Mouse (Mus musculus): ENCODE results near the gene Cnih1. TPM values are rescaled to one million over a fixed set of nuclear protein-coding genes. Genes with fewer than 3 reads are reported as not detected.
"Not testable (repeated sequence)": the region's sequence is repeated elsewhere in the genome, so short reads cannot be mapped to it uniquely, and the experiment has no call there.

Cnih1 gene
- polyA plus RNA-seq, 1 experiment from 2014 or later = 190 TPM

GRCm38 (mm10) chr14:46754371-46754770 lies 33.8 kb downstream of the Cnih1 start:
- not testable (repeated sequence) for H3K4me3 ChIP-seq; H3K36me3 ChIP-seq; H3K9ac ChIP-seq; ATAC-seq (ENCODE audit: low FRiP score); H3K27me3 ChIP-seq; H3K4me1 ChIP-seq (replicated peaks); H3K9me3 ChIP-seq; H3K27ac ChIP-seq; H3K4me2 ChIP-seq
- 66% methylated on average over 10 of the region's 10 CpGs for WGBS

DNA sequence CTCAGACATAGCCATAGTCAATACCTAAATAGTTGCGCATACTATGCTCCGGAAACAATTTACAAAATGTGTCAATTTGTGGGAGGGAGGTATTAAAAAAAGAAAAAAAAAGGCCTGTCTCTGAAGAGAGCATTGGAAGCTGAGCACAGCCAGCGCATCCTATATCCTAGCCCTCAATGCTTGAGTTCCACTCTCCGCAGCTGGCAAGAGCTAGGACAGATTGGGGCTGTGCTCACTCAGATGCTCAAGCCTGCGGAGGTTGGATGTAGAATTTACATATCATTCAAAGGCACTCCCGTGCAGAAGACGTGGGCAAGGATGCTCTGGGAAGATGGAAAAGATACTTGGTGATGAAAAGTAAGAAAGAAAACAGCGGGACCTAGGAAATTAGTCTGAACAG lies 42.8 kb downstream of the Cnih1 start:
- no peaks in the 10 kb centered on the region for H3K36me3 ChIP-seq
- no peak overlapping the region for H3K9ac ChIP-seq
- no peaks in the 10 kb centered on the region for H3K4me1 ChIP-seq (replicated peaks)
- WGBS = 92% methylated on average over 8 of the region's 8 CpGs
- no peak overlapping the region for H3K27ac ChIP-seq
- no peak for ATAC-seq (ENCODE audit: low FRiP score)
- no peak overlapping the region for H3K4me3 ChIP-seq
- no peaks in the 10 kb centered on the region for H3K27me3 ChIP-seq
- no peaks in the 10 kb centered on the region for H3K9me3 ChIP-seq
- H3K4me2 ChIP-seq = no peak overlapping the region

GRCm38 (mm10) chr14:46742674-46743073 lies 45.5 kb downstream of the Cnih1 start:
- Histone ChIP-seq H3K27me3 (no peaks in the 10 kb centered on the region), H3K4me3 (no peak overlapping the region), H3K9ac (no peak overlapping the region), H3K27ac (no peak overlapping the region), H3K4me2 (no peak overlapping the region), H3K36me3 (no peaks in the 10 kb centered on the region), H3K9me3 (no peaks in the 10 kb centered on the region), H3K4me1 (replicated peaks) (no peaks in the 10 kb centered on the region)
- ATAC-seq (ENCODE audit: low FRiP score) = no peak
- WGBS = 98% methylated on average over 2 of the region's 2 CpGs

DNA sequence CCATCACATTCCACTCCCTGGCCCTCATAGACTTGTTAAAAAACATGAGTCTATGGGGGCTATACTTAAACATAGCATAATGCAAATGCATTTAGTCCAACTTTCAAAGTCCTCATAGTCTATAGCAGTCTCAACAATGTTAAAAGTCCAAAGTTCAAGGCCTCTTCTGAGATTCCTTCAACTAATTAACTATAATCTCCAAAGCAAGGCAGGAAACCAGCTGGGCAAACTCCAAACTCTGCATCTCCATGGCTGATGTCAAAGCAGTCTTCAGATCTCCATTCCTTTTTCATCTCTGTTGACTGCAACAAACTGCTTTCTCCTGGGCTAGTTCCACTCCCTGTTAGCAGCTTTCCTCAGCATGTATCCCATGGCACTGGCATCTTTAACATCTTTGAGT lies 50.9 kb downstream of the Cnih1 start:
- H3K4me3 ChIP-seq; ATAC-seq (ENCODE audit: low FRiP score); H3K36me3 ChIP-seq; H3K9ac ChIP-seq; H3K27ac ChIP-seq; H3K27me3 ChIP-seq; H3K4me1 ChIP-seq (replicated peaks); H3K4me2 ChIP-seq; H3K9me3 ChIP-seq: not testable (repeated sequence)

DNA sequence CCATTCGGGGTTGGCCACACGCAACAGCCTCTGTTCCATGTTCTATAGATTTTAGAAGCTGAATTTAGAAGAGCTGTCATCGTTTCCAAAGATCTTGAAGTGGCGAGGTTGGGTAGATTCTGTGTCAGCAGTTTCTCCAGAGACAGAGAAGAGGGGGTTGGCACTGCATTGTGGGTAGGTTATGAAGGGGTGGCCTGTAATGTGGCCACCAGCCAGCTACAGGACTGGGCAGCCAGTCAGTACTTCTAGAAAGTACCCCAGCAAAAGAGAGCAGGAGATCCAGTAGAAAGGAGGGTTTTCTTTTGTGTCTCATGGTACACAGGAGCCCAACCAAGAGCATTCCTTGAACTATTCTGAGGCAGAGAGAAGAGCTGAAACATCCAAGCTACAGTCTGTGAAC lies 51.8 kb downstream of the Cnih1 start:
- no peaks in the 10 kb centered on the region for H3K9me3 ChIP-seq
- WGBS = 91% methylated on average over 4 of the region's 4 CpGs
- no peak overlapping the region for H3K4me2 ChIP-seq
- H3K4me3 ChIP-seq = no peak overlapping the region
- no peak overlapping the region for H3K27ac ChIP-seq
- no peaks in the 10 kb centered on the region for H3K4me1 ChIP-seq (replicated peaks)
- no peaks in the 10 kb centered on the region for H3K27me3 ChIP-seq
- no peak for ATAC-seq (ENCODE audit: low FRiP score)
- H3K9ac ChIP-seq = no peak overlapping the region
- no peaks in the 10 kb centered on the region for H3K36me3 ChIP-seq

DNA sequence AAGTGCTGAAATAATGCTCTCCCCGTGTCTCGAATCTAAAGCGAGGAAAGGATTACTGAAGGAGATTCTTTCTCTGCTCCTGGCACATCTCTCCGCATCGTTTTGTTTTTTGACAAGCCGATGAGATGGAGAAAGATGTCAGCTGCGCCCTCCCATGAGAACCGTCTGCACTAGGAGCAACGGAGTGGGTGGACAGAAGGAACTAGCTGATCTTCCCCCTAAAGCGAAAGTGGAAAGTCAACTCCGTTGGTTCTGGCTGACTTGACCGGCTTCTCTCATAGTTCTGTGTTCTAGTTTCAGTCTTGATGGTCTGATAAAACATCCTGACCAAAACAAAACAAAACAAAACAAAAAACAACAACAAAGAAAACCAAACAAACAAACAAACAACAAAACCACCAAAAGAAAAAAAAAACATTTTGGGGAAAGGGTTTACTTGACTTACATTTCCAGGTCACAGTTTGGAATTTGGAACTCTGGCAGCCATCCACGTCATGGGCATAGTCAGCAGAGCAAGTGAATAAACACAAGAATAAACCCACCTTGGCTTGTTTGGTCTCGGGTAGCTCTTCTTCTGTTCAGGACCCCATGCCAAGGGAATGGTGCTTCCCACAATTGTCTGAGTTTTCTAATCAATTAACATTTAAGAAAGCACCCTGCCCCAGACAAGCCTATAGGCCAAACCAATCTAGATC lies 53.3 kb downstream of the Cnih1 start:
- H3K4me3 ChIP-seq = no peak overlapping the region
- H3K27ac ChIP-seq = no peak overlapping the region
- no peaks in the 10 kb centered on the region for H3K36me3 ChIP-seq
- no peak overlapping the region for H3K4me2 ChIP-seq
- WGBS = 87% methylated on average over 14 of the region's 14 CpGs
- no peak for ATAC-seq (ENCODE audit: low FRiP score)
- no peaks in the 10 kb centered on the region for H3K9me3 ChIP-seq
- H3K27me3 ChIP-seq = no peaks in the 10 kb centered on the region
- H3K4me1 ChIP-seq (replicated peaks) = no peaks in the 10 kb centered on the region
- no peak overlapping the region for H3K9ac ChIP-seq

GRCm38 (mm10) chr14:46734262-46734661 lies 53.9 kb downstream of the Cnih1 start:
- H3K36me3 ChIP-seq = no peaks in the 10 kb centered on the region
- no peak for ATAC-seq (ENCODE audit: low FRiP score)
- H3K9me3 ChIP-seq = no peaks in the 10 kb centered on the region
- no peak overlapping the region for H3K4me3 ChIP-seq
- H3K27ac ChIP-seq = no peak overlapping the region
- no peaks in the 10 kb centered on the region for H3K27me3 ChIP-seq
- no peak overlapping the region for H3K4me2 ChIP-seq
- H3K9ac ChIP-seq = no peak overlapping the region
- WGBS = 88% methylated on average over 5 of the region's 5 CpGs
- no peaks in the 10 kb centered on the region for H3K4me1 ChIP-seq (replicated peaks)

DNA sequence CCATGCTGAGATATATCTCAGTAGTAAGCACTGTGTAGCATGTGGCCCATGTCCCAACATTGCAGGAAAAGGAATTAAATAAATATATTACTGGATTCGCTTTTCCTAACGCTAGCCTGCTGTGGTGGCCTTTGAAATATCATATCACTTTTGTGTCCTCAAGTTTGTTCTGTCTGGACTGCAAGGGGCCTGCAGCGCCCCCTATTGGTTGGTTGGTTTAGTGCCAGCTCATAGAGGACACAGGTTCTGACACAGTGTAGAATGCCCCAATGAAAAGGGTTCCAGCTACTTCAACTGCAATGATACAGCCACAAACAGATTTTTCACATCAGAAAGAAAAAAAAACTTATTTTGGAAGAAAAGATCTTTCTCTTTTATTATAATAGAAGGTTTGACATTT lies 62.5 kb downstream of the Cnih1 start:
- Histone ChIP-seq H3K4me3 (no peak overlapping the region), H3K9ac (no peak overlapping the region), H3K27ac (no peak overlapping the region), H3K4me2 (no peak overlapping the region), H3K27me3 (0 out of 2 replicates have a peak, but pooled peaks cover 4% of the 10 kb centered on the region), H3K4me1 (replicated peaks) (no peaks in the 10 kb centered on the region), H3K36me3 (no peaks in the 10 kb centered on the region), H3K9me3 (no peaks in the 10 kb centered on the region)
- ATAC-seq (ENCODE audit: low FRiP score) = no peak
- 53% methylated on average over 3 of the region's 3 CpGs for WGBS

Other genes with a start within 250 kb of the Cnih1 start
- 11.0 and 15.2 TPM in 2 replicates for gene Cdkn3, start 27.9 kb downstream of the Cnih1 start, polyA plus RNA-seq (2015; fragmentation: Nextera tagmentation; extraction: Ambion mirVana)
- gene Gmfb, start 33.8 kb upstream of the Cnih1 start, polyA plus RNA-seq (2015; fragmentation: Nextera tagmentation; extraction: Ambion mirVana) = 107 and 109 TPM in 2 replicates
- gene Cgrrf1, start 43.7 kb upstream of the Cnih1 start, polyA plus RNA-seq (2015; fragmentation: Nextera tagmentation; extraction: Ambion mirVana) = 19.5 and 23.4 TPM in 2 replicates
- gene Samd4, start 94.4 kb upstream of the Cnih1 start, polyA plus RNA-seq (2015; fragmentation: Nextera tagmentation; extraction: Ambion mirVana) = 3.6 and 3.9 TPM in 2 replicates